Mouse (Mus musculus) telencephalon, adult 2 months (tissue): Measurements from ENCODE around the gene Plau.

Experiments
- DNase-seq: peaks from one replicate; pipeline ENCODE4 v3.0.0-alpha.2; 2011; ENCODE audit warnings: low read depth, low spot score

Plau gene

GRCm38 (mm10) chr14:20836171-20836904, at the start of gene Plau:
Gene Plau, plus strand, starts transcription at chr14:20836660.
- DNase-seq, result no peak

DNA sequence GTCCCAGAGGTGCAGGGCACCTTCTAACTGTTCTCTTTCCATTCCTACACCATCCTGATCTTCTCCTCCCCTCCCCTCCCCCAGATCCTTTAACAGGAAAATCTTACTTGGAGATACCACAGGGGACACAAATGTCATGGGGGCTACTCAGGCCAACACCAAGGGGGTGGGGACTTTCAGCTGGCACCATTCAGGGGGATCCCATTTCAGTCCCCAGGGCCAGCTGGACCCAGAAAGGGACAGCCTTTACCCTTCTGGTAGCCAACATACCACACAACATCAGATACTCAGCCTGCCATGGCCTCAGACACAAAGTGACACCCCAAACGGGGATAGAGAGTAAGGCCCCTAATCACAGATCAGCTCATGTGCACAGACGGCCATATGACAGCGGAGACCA, 48.3 kb upstream of the Plau start:
- DNase-seq, result no peak

DNA sequence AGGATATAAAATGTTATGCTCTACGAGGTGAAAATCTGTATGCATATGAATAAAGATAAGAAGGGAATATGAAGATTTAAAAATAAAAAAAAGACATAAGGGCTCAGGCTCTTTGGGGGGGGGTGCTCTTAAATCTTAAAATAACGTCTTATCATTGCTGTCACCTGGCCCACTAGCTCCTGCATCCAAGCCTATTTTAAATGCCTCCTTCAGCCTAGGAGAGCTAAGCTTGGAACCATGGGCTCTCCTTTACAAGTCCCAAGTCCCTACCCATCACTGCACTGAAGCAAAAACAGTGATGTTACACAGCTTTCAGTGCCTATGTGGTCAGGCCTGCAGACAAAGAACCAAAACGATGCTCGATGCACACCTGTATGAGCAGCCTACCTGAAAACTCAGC, 46.9 kb upstream of the Plau start:
- DNase-seq, result no peak

DNA sequence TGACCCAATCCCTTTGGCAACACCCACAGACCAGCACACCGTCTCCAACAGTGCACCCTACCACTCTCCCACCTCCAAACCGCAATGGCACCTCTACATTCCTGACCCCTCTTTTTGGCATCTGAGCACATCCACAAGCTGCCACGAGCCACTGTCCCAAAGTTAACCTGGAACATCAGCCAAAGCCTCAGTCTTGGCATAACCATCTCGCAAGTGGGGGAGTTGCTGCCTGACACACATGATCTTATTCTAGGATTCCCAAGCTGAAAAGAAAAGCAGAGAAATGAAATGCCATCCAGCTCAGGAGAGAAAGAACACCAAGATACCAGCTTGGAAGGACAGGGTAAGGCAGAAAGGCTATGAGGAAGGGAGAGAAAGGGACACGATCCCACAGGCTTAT, 46.0 kb upstream of the Plau start:
- DNase-seq, result no peak

DNA sequence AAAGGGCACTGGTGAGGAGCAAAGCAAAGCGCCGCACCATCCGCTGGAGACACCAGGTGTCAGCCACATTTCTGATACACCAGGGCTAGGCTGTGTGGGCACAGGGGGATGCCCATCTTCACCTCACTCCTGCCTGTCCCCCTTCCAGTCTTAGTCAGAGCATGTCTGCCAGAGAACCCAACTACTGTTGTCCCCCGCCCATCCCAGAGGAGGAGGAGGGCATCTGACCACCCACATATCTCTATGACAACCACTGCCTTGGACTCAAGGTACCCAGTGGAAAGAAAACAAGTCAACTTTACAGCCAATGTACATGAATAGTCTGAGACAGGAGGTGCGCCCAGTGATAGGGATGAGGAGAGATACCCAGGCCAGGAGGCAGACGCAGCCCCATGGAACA, 45.5 kb upstream of the Plau start:
- no peak for DNase-seq

GRCm38 (mm10) chr14:20791511-20792242, 44.8 kb upstream of the Plau start:
- no peak for DNase-seq

GRCm38 (mm10) chr14:20792243-20792921, 44.1 kb upstream of the Plau start:
- no peak for DNase-seq

GRCm38 (mm10) chr14:20792922-20793757, 43.3 kb upstream of the Plau start:
- DNase-seq, result no peak

GRCm38 (mm10) chr14:20793758-20794531, 42.5 kb upstream of the Plau start, which contains the start of gene Camk2g:
Gene Camk2g, minus strand, starts transcription at chr14:20794088.
- no peak for DNase-seq

DNA sequence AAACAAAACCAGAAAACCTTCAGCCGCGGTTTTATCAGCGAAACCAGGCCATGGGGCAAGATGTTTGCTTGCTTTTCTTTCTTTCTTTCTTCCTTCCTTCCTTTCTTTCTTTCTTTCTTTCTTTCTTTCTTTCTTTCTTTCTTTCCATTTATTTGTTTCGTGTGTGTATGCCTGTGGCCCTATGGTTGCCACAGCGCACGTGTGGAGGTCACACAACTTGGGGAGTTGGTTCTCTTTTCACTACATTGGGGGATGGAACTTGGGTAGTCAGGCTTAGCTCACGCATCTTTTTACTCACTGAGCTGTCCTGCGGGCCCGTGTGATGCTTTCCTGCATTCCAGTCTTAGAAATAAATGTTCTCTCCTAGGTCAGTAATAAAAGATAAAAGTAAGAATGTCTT, 41.9 kb upstream of the Plau start:
- no peak for DNase-seq

- no peak for DNase-seq
Measured at GRCm38 (mm10) chr14:20795423-20796152, 40.9 kb upstream of the Plau start.

DNA sequence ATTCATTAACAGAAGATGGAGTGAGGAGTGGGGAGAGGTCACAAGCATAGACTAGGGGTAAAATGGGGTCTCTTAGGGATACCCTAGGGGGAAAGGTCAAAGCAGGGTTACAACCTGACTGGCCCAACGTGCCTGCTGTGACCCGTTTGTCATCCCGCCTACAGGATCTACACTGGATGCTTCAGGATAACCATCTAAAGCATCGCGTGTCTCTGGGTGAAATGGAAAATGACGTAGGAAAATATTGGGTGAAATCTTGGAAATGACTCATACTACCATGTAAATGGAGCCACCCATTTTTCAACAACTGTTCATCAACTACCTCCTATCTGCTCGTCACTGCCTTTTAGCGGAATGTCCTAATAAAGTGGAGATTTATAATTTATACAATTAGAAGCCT, 40.3 kb upstream of the Plau start:
- no peak for DNase-seq

DNA sequence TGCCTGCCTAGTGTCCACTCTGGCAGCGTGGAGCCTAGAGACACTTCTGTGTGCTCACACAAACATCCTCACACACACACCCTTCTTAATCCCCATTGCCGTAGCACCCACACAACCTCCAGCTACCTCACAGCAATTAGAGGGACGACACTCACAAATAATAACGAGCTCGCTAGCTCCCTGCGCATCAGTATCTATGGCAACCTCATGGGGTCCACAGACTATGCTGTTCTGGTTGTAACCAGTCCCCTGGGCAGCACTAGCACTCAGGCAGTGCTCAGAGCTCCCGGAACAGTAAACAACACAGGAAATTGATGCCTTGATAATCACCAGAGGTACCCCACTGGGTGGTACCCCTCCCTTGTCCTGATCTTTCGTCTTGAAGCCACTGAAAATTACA, 39.8 kb upstream of the Plau start:
- DNase-seq, result no peak

DNA sequence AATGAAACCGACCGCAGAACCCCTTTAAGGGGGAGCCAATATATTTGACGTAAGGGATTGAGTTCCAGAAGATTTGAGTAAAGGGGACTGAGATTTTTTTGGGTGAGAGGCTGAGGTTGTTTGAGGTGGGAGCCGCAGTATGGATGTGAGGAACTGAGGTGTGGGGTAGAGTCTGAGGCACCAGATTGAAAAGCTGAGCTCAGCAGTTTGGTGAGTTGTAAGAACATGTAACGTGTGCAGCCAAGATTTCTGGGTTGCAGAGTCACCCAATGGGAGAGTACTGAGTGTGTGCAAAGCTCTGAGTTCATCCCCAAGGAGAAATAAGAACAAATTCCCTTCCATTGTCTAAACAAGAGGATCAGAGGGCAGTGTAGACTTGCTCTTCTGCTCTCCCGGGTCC, 38.2 kb upstream of the Plau start:
- no peak for DNase-seq

DNA sequence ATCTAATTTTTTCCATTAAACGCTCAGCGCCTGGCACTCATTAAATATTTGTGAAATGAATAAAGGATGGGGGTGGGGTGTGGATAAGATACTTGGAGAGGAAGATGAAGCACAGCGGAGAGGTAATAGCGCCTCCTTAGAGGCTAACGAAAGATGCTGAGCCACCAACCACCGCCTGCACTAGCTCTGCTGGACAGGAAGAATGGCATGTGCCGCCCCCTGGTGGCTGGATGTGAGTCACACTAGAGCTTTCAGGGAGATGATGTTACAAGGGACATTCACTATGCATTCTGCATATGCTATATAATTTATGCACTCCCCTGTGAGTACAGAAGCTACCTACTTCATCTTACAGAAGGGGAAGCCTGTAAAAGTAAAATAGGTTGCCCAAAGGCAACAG, 37.7 kb upstream of the Plau start:
- no peak for DNase-seq

- no peak for DNase-seq
Measured at GRCm38 (mm10) chr14:20802926-20803605, 33.4 kb upstream of the Plau start.

DNA sequence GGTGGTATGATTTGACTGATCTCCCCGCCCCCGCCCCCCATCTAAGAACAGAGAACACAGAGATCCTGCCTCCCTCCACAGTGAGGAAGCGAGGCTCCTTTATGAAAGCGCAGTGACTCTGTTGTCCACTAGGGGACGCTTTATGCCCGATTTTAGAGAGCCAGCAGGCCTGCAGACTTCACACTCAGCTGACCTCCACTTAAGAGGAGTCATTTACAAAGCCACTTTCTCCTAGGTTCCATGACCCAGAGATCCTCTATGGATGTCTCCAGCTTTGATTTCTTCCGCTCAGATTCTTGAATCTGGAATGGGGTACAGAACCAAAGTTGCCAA, 32.9 kb upstream of the Plau start:
- no peak for DNase-seq

DNA sequence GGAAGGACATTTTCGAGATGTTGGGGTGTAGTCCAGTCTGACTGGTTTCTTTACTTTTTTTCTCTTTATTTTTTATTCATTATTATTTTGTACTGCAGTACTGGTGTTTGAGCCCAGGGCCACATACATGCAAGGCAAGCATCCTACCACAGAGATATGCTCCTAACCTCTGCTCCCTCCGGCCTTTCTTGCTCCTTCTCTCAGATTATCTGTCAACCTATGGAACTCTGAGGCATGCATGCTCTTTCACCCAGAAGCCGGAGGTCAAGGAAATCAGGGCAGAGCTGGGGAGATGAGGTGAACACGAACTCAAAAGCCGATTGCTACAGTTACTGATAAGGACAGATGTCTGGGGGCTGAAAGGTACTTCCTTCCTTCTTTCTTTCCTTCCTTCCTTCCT, 32.0 kb upstream of the Plau start:
- DNase-seq, result no peak

DNA sequence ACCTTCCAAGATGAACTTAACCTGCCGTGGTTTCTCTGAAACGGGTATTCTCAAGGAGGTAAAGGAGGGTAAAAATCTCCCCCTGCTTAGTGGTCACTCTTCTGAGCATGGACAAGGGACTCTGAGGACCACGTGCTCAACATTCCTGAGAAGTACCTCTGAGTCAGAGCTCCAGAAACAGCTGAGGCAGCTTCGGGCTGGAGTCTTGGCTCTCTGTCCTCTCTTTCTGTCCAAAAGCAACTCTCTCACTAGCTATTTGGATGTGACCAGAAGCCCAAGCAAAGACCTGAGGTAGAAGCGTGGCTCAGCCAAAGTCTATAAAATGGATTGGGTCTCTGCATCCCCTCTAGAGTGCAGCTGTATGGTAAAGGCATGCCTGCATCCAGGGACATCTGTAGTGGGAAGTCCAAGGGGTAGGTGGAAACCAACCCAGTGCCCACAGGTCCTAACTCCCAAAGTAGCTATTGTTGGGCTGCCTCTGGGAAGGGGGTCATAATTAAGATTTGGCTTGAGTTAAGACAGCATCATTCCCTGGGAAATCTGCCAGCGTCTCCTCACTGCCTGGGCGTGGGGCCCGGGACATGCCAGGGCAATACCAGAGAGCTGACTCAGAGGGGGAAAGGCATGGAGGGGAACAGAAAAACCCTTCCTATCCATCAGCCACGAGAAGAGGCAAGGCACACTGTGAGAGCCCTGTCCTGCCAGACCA, 31.3 kb upstream of the Plau start:
- DNase-seq, result no peak
